Mouse (Mus musculus) testis, postnatal 14 days (tissue): Measurements from ENCODE around the gene Pkdrej.
A peak's percentile ranks its signal among the peaks of the same experiment; 100 is the strongest.
"Not testable (repeated sequence)": the region's sequence is repeated elsewhere in the genome, so short reads cannot be mapped to it uniquely, and the experiment has no call there.

Experiments used
- DNase-seq: peaks from one replicate; pipeline ENCODE4 v3.0.0; 2021; ENCODE audit warnings: low spot score

The Pkdrej gene

DNA sequence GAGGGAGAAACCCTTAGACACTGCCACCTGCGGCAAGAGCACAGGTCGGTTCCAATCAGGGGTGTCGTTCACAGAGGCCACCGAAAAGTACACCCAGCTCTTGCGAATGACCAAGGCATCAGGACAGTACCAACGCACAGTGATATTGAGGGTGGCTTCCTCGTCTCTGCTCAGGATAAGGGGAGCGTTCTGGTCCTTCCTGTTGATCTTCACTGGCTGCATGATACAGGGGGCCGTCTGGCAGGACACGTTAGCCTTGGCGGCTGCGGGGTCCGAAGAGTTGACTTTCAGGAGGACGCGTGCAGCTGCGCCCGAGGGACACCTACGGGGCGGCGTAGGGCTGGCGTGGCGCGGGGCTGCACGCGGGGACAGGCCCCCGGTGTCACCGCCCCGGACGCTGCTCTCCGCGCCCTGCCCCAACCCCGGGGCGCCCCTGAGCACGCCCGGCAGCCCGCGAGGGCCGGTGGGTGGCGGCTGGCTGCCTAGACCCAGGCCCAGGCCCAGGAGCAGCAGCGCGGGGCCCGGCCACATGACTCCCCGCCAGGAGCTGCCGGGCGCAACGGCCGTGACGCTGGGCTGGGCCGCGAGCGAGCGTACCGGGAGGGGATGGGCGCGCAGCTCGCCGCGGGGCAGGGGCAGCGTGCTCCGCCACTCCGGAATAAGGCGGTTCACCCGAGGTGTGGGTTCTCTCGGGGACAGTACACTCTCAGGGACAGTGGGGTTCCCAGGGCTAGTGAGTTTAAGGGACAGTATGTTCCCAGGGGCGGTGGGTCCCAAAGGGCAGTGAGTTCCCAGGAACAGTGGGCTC is at the start of gene Pkdrej:
Gene Pkdrej, minus strand, starts transcription at position 532 of the 808 bp plus-strand sequence.
- DNase-seq: no peak

GRCm38 (mm10) chr15:85867696-85868095 is 46.2 kb upstream of the Pkdrej start:
- peak; percentile 54 for DNase-seq

- not testable (repeated sequence) for DNase-seq
Measured at GRCm38 (mm10) chr15:85865913-85866312, 44.4 kb upstream of the Pkdrej start.

DNA sequence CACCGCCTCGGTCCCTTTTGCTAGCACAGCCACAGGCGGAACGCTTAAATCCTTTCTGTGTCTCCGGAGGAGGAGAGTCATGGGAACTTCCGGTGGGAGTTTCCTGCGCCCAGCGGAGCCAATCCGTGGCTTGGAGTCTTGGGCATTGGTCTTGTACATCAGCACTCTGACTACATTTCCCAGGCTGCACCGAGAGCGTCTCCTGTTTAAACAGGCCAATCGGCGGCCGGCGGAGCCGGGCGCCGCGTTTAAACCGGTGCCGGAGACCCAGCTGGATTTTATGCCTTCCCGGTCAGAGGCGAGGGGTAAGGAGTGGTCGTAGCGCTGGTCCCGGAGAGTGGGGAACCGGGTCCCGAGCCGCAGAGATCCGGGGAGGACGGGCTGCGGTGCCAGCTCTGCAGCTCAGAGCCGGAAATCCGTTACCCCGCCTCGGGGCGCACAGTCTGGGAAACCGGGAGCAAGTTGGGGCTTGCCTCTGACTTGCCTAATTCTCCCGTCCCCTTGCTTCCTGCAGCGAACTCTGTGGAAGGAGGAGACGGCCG is 38.0 kb upstream of the Pkdrej start, which contains the start of gene Gtse1:
Gene Gtse1, plus strand, starts transcription at position 256 of the 542 bp plus-strand sequence.
- DNase-seq: peak; percentile 96

GRCm38 (mm10) chr15:85858980-85859489 is 37.5 kb upstream of the Pkdrej start:
- no peak for DNase-seq

DNA sequence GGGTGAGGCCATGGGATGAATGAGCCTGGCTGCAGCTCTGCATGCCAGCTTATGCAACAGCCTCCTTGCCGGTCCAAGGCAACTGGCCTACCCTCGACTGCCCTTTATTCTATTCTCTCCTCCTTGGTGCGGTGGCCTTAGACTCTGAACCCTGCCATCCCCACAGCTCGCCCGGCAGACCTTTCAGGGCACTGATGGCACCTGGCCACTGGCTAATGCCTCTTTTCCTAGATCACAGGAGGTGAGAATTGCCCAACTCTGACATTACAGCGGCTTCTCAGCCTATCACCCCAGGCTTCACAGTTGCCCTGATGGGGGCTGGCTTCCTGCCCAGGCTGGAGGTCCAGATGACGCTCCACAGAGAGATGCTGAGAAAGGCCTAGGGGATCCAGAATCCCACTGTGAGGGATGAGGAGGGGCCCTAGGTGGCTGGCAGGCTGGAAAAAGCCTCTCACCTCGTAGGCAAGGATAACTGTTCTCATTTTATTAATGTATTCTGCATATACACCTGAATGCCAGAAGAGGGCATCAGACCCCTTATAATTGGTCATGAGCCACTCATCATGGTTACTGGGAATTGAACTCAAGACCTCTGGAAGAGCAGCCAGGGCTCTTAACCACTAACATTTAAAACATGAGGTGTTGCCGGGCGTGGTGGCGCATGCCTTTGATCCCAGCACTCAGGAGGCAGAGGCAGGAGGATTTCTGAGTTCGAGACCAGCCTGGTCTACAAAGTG is 30.3 kb upstream of the Pkdrej start:
- DNase-seq: no peak

GRCm38 (mm10) chr15:85845071-85845470 is 23.5 kb upstream of the Pkdrej start:
- DNase-seq: no peak

GRCm38 (mm10) chr15:85841796-85842360 is 20.3 kb upstream of the Pkdrej start:
- DNase-seq: no peak

DNA sequence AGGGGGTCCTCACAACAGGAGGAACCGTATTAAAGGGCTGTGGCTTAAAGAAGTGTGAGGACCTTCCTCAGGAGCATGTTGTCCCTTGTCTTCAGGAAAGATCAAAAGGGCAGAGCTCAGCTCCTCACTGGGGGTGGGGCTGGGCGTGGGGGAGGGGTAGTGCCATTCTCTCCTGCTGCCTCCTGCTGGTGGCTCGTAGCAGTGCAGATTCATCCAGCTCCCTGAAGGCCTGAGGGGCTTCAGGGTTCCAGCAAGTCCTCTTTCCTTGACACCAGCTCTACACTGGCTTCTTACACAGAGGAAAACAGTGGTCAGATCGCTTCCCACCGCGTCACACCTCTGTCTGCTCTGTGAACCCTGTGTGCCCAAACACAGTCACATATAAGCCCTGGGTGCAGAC is 19.4 kb upstream of the Pkdrej start:
- DNase-seq: no peak

DNA sequence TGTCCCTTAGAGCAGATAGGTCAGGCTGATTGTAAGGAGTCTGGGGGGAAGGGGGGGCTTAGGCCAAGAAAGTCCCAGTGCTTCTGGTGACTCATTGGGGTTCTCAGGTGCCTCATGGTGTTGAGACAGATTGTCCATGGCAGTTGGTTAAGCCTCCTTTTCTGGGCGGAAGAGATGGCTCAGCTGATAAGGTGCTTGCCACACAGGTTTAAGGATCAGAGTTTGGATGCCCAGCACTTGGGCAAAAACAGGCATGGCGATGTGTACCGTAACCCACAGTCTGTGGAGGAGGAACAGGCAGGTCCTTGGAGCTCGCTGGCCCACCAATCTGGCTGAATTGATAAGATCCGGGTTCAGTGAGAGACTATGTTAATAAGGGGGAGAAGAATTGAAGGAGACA is 15.4 kb upstream of the Pkdrej start:
- no peak for DNase-seq

GRCm38 (mm10) chr15:85835335-85835734 is 13.8 kb upstream of the Pkdrej start:
- no peak for DNase-seq

DNA sequence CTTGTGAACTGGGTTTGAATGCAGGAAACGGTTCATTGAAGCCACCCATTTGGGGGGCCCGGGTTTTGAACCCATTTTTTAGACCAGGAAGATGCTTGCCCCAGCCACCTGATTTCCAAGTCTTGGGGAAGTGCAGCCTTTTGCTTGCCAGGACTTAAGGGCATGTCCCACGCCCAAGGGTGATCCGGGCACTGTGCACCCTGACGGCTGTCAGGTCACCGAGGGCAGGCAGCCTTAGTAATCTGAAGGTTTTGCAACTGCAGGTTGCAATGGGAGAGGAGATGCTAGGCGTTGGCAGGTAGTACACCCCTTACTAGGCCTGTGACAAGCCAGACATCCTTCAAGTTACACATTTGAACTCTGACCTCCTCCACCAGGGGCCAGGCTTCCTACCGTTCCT is 11.1 kb upstream of the Pkdrej start:
- DNase-seq: no peak

DNA sequence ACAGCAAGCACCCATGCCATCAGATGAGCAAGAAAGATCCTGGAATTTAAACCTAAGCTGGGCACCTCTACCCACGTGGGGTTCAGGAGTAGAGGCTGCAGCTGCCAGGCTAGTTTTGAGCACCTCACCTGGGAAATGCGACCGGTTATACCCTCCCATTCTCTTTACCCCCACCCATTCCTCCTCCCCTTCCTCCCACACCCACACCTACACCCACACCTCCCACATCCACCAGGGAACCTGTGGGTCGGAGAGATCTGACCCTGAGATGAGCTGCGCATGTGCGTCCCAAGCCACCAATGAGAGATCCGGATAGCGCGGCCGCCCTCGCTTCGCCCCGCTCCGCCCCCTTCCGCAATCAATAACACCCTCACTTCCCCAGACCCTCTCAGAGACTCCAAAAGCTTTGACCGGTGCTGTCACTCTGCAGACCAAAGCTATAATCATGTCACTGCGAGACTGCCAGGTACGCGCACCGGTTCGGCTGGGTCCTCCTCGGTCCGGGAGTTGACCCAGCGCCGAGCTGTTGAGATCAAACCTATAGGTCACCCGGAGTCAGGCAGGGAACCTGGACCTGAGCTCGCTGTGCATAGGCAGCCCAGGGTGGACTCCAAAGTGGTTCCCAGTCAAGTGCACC is 10.5 kb upstream of the Pkdrej start, which contains the start of gene Ttc38:
Gene Ttc38, plus strand, starts transcription at position 353 of the 637 bp plus-strand sequence.
- DNase-seq: peak; percentile 77

DNA sequence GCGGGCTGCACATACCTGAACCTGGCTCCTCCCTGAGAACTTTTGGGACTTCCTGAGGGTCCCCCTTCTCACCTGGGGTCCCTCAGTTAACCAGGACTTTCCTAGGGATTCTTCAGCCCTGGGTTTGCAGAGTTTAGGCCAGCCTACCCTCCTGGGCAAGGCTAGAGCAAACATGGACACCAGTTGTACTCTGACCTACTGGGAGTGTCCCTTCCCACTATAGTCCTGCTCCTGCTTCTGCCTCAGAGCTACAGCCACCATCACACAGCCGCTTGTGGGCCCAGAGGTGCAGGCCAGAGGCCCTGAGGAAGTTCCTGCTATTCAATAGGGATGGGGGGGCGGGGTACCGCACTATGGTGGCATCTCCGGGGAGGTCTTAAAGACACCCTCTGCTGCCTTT is 7.9 kb upstream of the Pkdrej start:
- DNase-seq: no peak

- no peak for DNase-seq
Measured at GRCm38 (mm10) chr15:85828071-85828470, 6.5 kb upstream of the Pkdrej start.

GRCm38 (mm10) chr15:85826676-85827075 is 5.1 kb upstream of the Pkdrej start:
- no peak for DNase-seq

GRCm38 (mm10) chr15:85822011-85822359 is 451 bp upstream of the Pkdrej start:
- no peak for DNase-seq

GRCm38 (mm10) chr15:85813428-85813827 is 8.1 kb downstream of the Pkdrej start:
- DNase-seq: no peak

DNA sequence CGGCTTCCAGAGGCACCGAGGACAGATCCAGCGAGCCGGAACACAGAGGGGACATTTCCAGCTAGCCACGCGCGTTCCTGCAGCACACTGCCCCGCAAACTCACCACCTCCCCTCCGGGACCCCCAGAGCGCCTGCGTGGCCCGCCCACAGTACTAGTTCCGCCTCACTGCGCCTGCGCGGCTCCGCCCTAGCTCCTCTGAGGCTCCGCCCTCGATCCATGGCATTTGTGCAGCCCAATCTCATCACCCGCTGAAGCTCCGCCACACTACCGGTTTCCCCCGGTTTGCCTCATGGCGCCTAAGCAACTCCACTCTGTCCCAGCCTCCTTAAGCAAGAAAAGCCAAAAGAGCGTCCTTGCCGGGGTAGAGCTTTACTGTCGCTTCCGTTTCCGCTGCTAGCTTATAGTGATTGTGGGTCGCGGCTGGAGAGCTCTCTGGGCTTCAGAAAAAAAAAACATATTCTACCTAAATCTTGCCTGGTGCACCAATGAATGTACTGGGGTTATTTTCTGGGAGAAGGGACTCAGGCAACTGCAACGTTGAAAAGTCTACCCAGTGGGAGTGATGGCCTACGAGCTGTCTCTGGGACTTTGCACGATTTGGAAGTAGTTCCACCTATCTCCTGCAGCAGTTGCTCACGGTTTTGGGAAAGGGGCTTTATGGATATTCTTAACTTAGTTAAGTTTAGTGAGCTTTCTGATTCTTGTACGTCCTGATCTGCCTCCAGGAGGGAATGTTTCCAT is 9.8 kb downstream of the Pkdrej start, which contains the start of gene Cdpf1:
Gene Cdpf1, minus strand, starts transcription at position 163 of the 743 bp plus-strand sequence.
- peak; percentile 96 for DNase-seq

- DNase-seq: peak; percentile 41
Measured at GRCm38 (mm10) chr15:85810806-85811521, 10.6 kb downstream of the Pkdrej start.
